In genomic region chr15:86038802-86039201, GRCm38 (mm10) we compare ENCODE assay signal across 8 mouse cellular contexts. TPM values are rescaled to one million over a fixed set of nuclear protein-coding genes. Genes with fewer than 3 reads are reported as not detected.
A peak's percentile ranks its signal among the peaks of the same experiment; 100 is the strongest.
DNase-seq lines count a peak whose midpoint lies in the region; ATAC-seq lines count a peak whose summit lies in the region.

No protein-coding gene starts in this region.

- no peak overlapping the region for H3K27ac ChIP-seq in liver, embryonic 12.5 days

- no peaks in the 10 kb centered on the region for H3K36me3 ChIP-seq in liver, embryonic 12.5 days

- no peak overlapping the region for H3K4me3 ChIP-seq in liver, embryonic 12.5 days

- ATAC-seq in frontal cortex, adult (ENCODE audit: low TSS enrichment): peak; percentile 92
- ATAC-seq in inflammation-experienced regulatory T-cells, adult 6 months: peak; percentile 60
- peak; percentile 69 for ATAC-seq in liver, embryonic 12.5 days

- peaks cover 12% of the 10 kb centered on the region for H3K4me1 ChIP-seq in liver, embryonic 12.5 days

- H3K9ac ChIP-seq in liver, embryonic 12.5 days: no peak overlapping the region

- H3K9me3 ChIP-seq in liver, embryonic 12.5 days (replicated peaks): no peaks in the 10 kb centered on the region

- DNase-seq in urinary bladder, adult 18-20 months (ENCODE audit: low spot score in 2 of 2): peak; percentile 52 to 57
- no peak for DNase-seq in urinary bladder, postnatal 10 days (ENCODE audit: low spot score)
- DNase-seq in cerebellum, postnatal 10 days: peak; percentile 89 to 92
- peak; percentile 66 to 78 for DNase-seq in natural killer cell, adult 2 months (ENCODE audit: low spot score in 2 of 2)
- peak; percentile 77 for DNase-seq in testis, postnatal 14 days (ENCODE audit: low spot score)

- WGBS in liver, embryonic 12.5 days (ENCODE audit: insufficient replicate concordance): 2% methylated on average over 2 of the region's 2 CpGs

- H3K4me2 ChIP-seq in liver, embryonic 12.5 days: no peak overlapping the region

- peaks cover 91% of the 10 kb centered on the region for H3K27me3 ChIP-seq in liver, embryonic 12.5 days (replicated peaks)

RNA-seq across cellular contexts. Expression of gene Celsr1, which starts 5.2 kb away (rescaled TPM):
- polyA plus RNA-seq in inflammation-experienced regulatory T-cells, adult 6 months (2017; shearing (Covaris generic)): 1 to 10 TPM; 4.4 to 5.0 (median 4.7) TPM
- 0.11 and 0.25 TPM in 2 replicates for polyA plus RNA-seq in liver, embryonic 12.5 days (2016; fragmentation: Nextera tagmentation; extraction: Ambion mirVana)

RNA-seq across cellular contexts. Expression of gene Gramd4, which starts 18.7 kb away (rescaled TPM):
- polyA plus RNA-seq in inflammation-experienced regulatory T-cells, adult 6 months (2017; shearing (Covaris generic)): 10 to 100 TPM; 13.4 to 26.0 (median 22.9) TPM
- 14.4 and 15.1 TPM in 2 replicates for polyA plus RNA-seq in liver, embryonic 12.5 days (2016; fragmentation: Nextera tagmentation; extraction: Ambion mirVana)
